Mouse (Mus musculus) bone marrow, adult 2 months (tissue): Measurements from ENCODE around the gene Nebl.

Source experiments
- CTCF ChIP-seq: fragments of 200-500 bp; IDR thresholded peaks from 2 replicates; pipeline ENCODE4 v1.5.1; 2011; ENCODE audit warnings: low read length, control low read depth; ENCODE audit not compliant: control insufficient read depth, insufficient read depth
- POLR2A ChIP-seq: fragments of 200-500 bp; IDR thresholded peaks from 2 replicates; pipeline ENCODE4 v1.6.1; 2011; ENCODE audit warnings: low read depth, mild to moderate bottlenecking, control low read depth, low read length, borderline replicate concordance; ENCODE audit not compliant: control insufficient read depth

- TF ChIP-seq POLR2A, result no peak
- TF ChIP-seq CTCF, result no peak
Observed at GRCm38 (mm10) chr2:17742051-17742763, 10.9 kb upstream of the Nebl start.
